Mouse (Mus musculus): ENCODE data around the gene Gsg1l. TPM values are rescaled to one million over a fixed set of nuclear protein-coding genes. Genes with fewer than 3 reads are reported as not detected.

The Gsg1l gene
- total RNA-seq (2021) = 12.1 and 16.9 TPM in 2 replicates
- long read RNA-seq, experiment 1, transcript Gsg1l-201 (7 exons, 3,923 nt) = major isoform, 13 of 32 reads
- long read RNA-seq, experiment 1, partial matches to known transcripts = 0 of 32 reads
- long read RNA-seq, experiment 1, other reads (novel, unspliced or antisense) = 19 of 32 reads
- long read RNA-seq, experiment 2, transcript Gsg1l-201 (7 exons, 3,923 nt) = major isoform, 10 of 31 reads
- long read RNA-seq, experiment 2, partial matches to known transcripts = 1 of 31 reads
- long read RNA-seq, experiment 2, other reads (novel, unspliced or antisense) = 20 of 31 reads

GRCm38 (mm10) chr7:126082286-126082741 lies at the start of gene Gsg1l:
TSS of gene Gsg1l (minus strand) at chr7:126082411.
- no peak for DNase-seq

- no peak for DNase-seq
Measured at GRCm38 (mm10) chr7:126127673-126128072, 45.5 kb upstream of the Gsg1l start.

DNA sequence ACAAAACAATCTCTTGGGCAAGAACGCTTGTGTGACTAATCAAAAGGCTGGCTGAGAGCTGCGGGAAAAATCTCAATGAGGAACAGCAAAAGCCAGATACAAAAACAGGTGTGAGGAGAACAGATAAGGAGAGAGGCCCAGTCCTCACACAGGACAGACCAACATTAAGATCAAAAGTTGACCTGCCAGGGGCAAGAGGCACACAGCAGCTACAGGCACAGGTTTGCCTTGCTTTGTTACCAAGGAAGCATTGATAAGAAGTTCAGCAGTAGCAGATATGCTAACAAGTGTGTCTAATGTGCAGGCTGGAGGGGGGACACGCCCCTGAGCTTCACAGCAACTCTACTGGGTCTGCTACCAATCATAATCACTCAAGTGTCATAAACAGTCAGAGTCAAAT lies 44.3 kb upstream of the Gsg1l start:
- DNase-seq = no peak

- DNase-seq = no peak
Measured at GRCm38 (mm10) chr7:126121533-126121932, 39.3 kb upstream of the Gsg1l start.

DNA sequence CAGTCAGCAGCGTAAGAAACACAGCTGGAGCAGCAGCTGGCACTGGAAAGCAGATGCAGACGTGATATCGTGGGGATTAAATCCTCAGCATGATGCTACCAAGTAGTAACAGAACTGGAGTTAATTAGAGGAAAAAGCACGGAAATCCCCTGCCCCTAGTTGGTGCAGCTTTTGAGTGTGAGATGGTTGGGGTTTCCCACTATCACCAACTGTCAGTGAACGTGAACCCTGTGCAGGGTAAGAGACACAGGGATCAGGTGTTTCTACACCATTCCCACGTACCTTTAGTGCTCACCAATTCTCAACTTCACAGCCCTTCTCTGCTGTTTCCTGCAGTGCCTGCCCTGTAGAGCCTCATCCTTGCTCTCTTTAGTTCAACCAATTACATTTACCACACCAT lies 37.6 kb upstream of the Gsg1l start:
- DNase-seq = no peak

DNA sequence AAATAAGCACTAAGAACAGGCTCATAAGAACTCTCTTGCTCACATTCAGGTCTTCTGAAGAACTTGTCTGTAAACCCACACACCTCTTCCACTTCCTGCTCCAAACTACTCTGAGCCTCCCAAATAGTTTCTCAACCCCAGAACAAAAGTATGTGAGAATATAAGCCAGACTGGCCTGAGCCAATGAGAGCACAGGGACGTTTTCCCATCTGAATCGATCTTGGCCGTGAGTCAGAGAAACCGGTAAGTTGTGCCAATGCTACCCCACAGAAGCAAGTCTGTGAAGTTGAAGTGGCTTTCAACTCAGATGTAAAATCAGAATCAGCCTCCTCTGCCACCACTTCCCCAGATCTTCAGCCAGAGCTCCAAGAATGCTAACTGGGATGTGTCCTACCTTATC lies 31.1 kb upstream of the Gsg1l start:
- DNase-seq = no peak

- DNase-seq = no peak
Measured at GRCm38 (mm10) chr7:126111230-126111629, 29.0 kb upstream of the Gsg1l start.

DNA sequence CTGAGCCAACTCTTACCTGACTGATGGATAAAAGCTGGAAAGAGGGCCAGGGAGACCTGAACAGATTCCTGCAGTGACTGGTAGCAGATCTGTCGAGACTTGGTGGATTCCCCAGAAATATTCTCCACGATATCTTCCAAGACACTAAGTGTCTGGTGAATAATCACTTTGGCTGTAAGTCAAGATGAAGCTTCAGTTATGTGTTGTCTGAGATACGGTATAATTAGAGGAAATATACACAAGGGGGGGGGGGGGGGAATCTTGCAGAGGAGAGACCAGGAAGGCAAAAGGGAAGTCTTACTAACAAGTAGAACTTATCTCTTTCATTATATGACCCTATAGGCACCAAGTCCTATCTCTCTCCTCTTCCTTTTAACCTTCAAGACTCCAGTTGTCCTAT lies 27.7 kb upstream of the Gsg1l start:
- DNase-seq = no peak

GRCm38 (mm10) chr7:126100440-126100839 lies 18.2 kb upstream of the Gsg1l start:
- DNase-seq = no peak

GRCm38 (mm10) chr7:126099835-126100234 lies 17.6 kb upstream of the Gsg1l start:
- DNase-seq = peak; percentile 61

GRCm38 (mm10) chr7:126099163-126099775 lies 17.1 kb upstream of the Gsg1l start:
- peak; percentile 86 for DNase-seq

DNA sequence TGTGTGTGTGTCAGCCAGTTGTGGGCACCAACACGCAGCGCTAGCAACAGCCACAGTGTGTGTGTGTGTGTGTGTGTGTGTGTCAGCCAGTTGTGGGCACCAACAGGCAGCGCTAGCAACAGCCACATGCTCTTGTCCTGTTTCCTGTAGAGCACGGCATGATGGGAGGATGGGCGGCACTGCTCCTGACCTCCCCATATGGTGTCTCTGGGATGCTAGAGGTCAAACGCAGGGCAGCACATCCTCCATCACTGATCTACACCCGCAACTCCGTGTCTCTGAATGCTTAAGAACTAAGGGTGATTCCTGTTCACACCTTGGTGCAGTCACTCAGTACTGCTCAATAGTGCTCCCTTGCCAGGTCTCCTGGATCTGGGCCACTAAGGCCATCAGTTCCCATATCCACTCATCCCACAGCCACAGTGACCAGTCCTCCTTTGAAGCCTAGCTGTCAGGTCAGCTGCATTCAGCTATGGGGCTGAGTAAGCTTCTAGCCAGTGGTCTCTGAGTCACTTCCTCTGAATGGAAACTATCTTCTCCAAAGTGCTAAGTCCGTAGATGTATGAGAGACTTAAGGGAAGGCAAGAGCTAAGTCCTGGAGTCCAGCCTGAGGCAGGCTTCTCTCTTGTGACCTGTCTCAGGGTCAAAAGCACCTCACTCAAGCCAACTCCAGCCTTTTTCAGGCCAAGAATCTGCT lies 15.2 kb upstream of the Gsg1l start:
- peak; percentile 46 for DNase-seq

DNA sequence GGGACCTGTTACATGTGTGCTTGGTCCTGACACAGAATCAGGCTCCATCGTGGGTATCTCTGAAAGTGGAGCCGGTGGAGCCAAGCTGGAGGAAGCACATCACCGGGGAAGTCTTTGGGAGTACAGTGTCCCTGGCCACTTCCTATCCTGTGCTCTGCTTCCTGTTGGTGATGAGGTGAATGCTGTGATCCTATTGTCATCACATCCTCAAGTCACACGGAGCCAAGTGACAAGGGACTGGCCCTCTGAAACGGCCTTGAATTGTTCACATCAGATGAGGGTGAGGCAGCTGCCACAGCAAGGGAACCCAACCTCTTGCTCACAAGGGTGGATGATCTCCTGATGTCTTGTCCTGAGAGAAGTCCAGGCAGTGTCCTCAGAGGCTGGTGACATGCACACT lies 14.4 kb upstream of the Gsg1l start:
- peak; percentile 47 for DNase-seq

DNA sequence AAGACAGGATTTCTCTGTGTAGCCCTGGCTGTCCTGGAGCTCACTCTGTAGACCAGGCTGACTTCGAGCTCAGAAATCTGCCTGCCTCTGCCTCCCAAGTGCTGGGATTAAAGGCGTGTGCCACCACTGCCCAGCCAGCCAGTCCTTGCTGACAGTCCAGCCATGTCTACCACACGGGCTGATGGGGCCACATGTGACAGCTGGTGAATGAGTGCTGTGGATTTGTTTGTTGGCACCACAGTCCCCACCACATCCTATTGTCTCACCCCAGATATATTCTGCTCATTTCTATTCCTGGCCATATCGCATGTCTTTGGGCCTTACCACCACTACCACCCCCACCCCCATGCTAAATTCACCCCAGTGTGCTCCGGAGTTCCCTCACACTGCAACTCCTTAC lies 12.5 kb upstream of the Gsg1l start:
- no peak for DNase-seq

GRCm38 (mm10) chr7:126093162-126093561 lies 11.0 kb upstream of the Gsg1l start:
- no peak for DNase-seq

- DNase-seq = peak; percentile 80
Measured at GRCm38 (mm10) chr7:126089782-126090181, 7.6 kb upstream of the Gsg1l start.

DNA sequence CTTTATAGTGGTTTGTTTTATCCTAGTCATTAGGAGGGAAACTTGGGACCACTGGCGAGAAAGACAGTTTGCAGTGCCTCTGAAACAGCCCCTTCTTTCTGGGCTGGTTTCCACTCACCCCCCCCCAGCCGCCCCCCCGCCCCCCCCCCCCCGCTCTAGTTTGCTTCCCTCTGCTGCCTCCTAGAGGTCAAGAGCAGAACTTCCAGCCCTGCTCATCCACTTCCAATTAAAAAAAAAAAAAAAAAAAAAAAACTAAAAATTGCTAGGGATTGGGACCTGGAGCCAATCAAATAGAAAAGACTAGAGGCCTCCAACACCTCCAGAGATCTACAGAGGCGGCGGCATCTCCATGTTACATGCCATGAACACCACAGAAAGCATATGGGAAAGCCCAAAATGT lies 5.9 kb upstream of the Gsg1l start:
- DNase-seq = peak; percentile 40

GRCm38 (mm10) chr7:126087602-126088001 lies 5.4 kb upstream of the Gsg1l start:
- DNase-seq = no peak

GRCm38 (mm10) chr7:126086321-126086741 lies 4.1 kb upstream of the Gsg1l start:
- DNase-seq = no peak

GRCm38 (mm10) chr7:126085154-126085553 lies 2.9 kb upstream of the Gsg1l start:
- peak; percentile 56 for DNase-seq

GRCm38 (mm10) chr7:126083980-126084348 lies 1.8 kb upstream of the Gsg1l start:
- DNase-seq = no peak

- DNase-seq = peak; percentile 65
Measured at GRCm38 (mm10) chr7:126083341-126083979, 1.2 kb upstream of the Gsg1l start.

GRCm38 (mm10) chr7:126081727-126082285 lies 405 bp downstream of the Gsg1l start:
- DNase-seq = peak; percentile 59

Measured in adrenal gland, postnatal 14 days (tissue).